18 mouse cellular contexts compared by ENCODE assay signal in genomic region chr1:64623558-64624435, GRCm38 (mm10). TPM values are rescaled to one million over a fixed set of nuclear protein-coding genes. Genes with fewer than 3 reads are reported as not detected.
DNase-seq lines count a peak whose midpoint lies in the region; ATAC-seq and TF ChIP-seq lines count a peak whose summit lies in the region.
"Had no signal": no experiment of that assay in that cellular context is flagged by ENCODE, and none has a peak within 500 bp of the region (broad histone marks: within the 10 kb centered on the region; RNA-seq: fewer than 3 reads in every experiment).

No protein-coding gene starts in this region.

- no peak overlapping the region for H3K4me3 ChIP-seq in kidney, postnatal 0 days (replicated peaks; ENCODE audit: low read depth, low read length)
- H3K4me3 ChIP-seq in limb, embryonic 14.5 days (replicated peaks; ENCODE audit: low read length), result no peak overlapping the region
- H3K4me3 ChIP-seq: erythroblast, embryonic 14.5 days; hindbrain, embryonic 15.5 days; limb, embryonic 15.5 days; midbrain, embryonic 13.5 days had no signal

- H3K27me3 ChIP-seq in kidney, postnatal 0 days (ENCODE audit: insufficient read depth, low read length), result no peaks in the 10 kb centered on the region
- no peaks in the 10 kb centered on the region for H3K27me3 ChIP-seq in Patski
- no peaks in the 10 kb centered on the region for H3K27me3 ChIP-seq in limb, embryonic 14.5 days (ENCODE audit: control insufficient read depth, insufficient read depth, low read length)
- H3K27me3 ChIP-seq: hindbrain, embryonic 15.5 days; limb, embryonic 15.5 days; midbrain, embryonic 13.5 days had no signal

- 0 out of 2 replicates have a peak, but pooled peaks cover 3% of the 10 kb centered on the region for H3K4me1 ChIP-seq in kidney, postnatal 0 days (replicated peaks; ENCODE audit: insufficient read depth, low read length)
- H3K4me1 ChIP-seq in limb, embryonic 14.5 days (ENCODE audit: control insufficient read depth, insufficient read depth, low read length), result 0 out of 2 replicates have a peak, but pooled peaks cover under 1% of the 10 kb centered on the region
- H3K4me1 ChIP-seq: hindbrain, embryonic 15.5 days; midbrain, embryonic 13.5 days had no signal

- TF ChIP-seq POLR2A in limb, embryonic 14.5 days (IDR thresholded peaks at IDR 0.05; ENCODE audit: borderline replicate concordance, extremely low read depth, insufficient read depth, insufficient read length), result no peak

- CTCF ChIA-PET in Patski (lab: Charles Lee), result no interaction called here

- no peak for TF ChIP-seq CTCF in kidney, postnatal 0 days (IDR thresholded peaks at IDR 0.05; ENCODE audit: low read depth)
- TF ChIP-seq CTCF in Patski (IDR thresholded peaks at IDR 0.05), result no peak

- H3K36me3 ChIP-seq in kidney, postnatal 0 days (ENCODE audit: insufficient read depth, low read length), result no peaks in the 10 kb centered on the region
- no peaks in the 10 kb centered on the region for H3K36me3 ChIP-seq in limb, embryonic 14.5 days (ENCODE audit: control insufficient read depth, insufficient read depth, low read length)
- H3K36me3 ChIP-seq: hindbrain, embryonic 15.5 days; limb, embryonic 15.5 days; midbrain, embryonic 13.5 days had no signal

- H3K9me3 ChIP-seq in kidney, postnatal 0 days (replicated peaks; ENCODE audit: low read length), result no peaks in the 10 kb centered on the region
- no peaks in the 10 kb centered on the region for H3K9me3 ChIP-seq in limb, embryonic 14.5 days (ENCODE audit: control insufficient read depth, low read length)
- H3K9me3 ChIP-seq: hindbrain, embryonic 15.5 days; limb, embryonic 15.5 days; midbrain, embryonic 13.5 days had no signal

- H3K9ac ChIP-seq in kidney, postnatal 0 days (ENCODE audit: low read depth, low read length), result no peak overlapping the region
- H3K9ac ChIP-seq in limb, embryonic 14.5 days (ENCODE audit: low read depth, low read length, severe bottlenecking), result no peak overlapping the region
- H3K9ac ChIP-seq: hindbrain, embryonic 15.5 days; limb, embryonic 15.5 days; midbrain, embryonic 13.5 days had no signal

- POLR2A ChIA-PET in Patski (lab: Charles Lee), result no interaction called here

- ATAC-seq in kidney, postnatal 0 days (replicated peaks; ENCODE audit: low FRiP score, low read depth), result no peak
- ATAC-seq in Patski, result peak; percentile 91
- peak; percentile 74 for ATAC-seq in limb, embryonic 14.5 days (ENCODE audit: low FRiP score, low read depth)
- ATAC-seq: forebrain, embryonic 16.5 days; midbrain, embryonic 13.5 days had no signal

- in situ Hi-C loops in Patski (cut with MboI; ENCODE audit: low pct_unique_long_range_greater_than_20kb), result loop anchor here (5.0 to 10.0 kb wide), 3 partner anchors 69 to 361 kb away; partner anchors contain the start of gene Ccnyl1

- no peak overlapping the region for H3K27ac ChIP-seq in kidney, postnatal 0 days
- no peak overlapping the region; the same call in 1 of the 2 replicates for H3K27ac ChIP-seq in limb, embryonic 14.5 days (replicated peaks; ENCODE audit: low read depth, low read length)
- H3K27ac ChIP-seq: hindbrain, embryonic 15.5 days; limb, embryonic 15.5 days; midbrain, embryonic 13.5 days had no signal

- 50% methylated on average over 12 of the region's 12 CpGs for WGBS in kidney, postnatal 0 days
- 40% methylated on average over 12 of the region's 12 CpGs for WGBS in limb, embryonic 14.5 days

- DNase-seq in kidney, postnatal 0 days (ENCODE audit: low spot score), result peak; percentile 40
- no peak for DNase-seq in kidney, adult 18-20 months
- peak; percentile 60 for DNase-seq in ES-CJ7 (ENCODE audit: low read depth, low spot score)
- peak; percentile 80 for DNase-seq in Patski (ENCODE audit: low read depth, low spot score)
- no peak for DNase-seq in limb, embryonic 14.5 days (ENCODE audit: low spot score)
- DNase-seq in kidney, postnatal 36 days, result no peak
- DNase-seq in ovary, adult 18-20 months (ENCODE audit: low spot score), result no peak
- DNase-seq: cerebellum, adult 8-10 months; gastrocnemius, postnatal 10 days; kidney, adult 2 months; lung, adult 18-20 months; lung, postnatal 4 days; thymus, adult 2 months had no signal

- H3K4me2 ChIP-seq in kidney, postnatal 0 days (ENCODE audit: low read length), result no peak overlapping the region
- H3K4me2 ChIP-seq in limb, embryonic 14.5 days (replicated peaks; ENCODE audit: low read depth, low read length, severe bottlenecking), result no peak overlapping the region
- H3K4me2 ChIP-seq: hindbrain, embryonic 15.5 days; limb, embryonic 15.5 days; midbrain, embryonic 13.5 days had no signal

RNA-seq across cellular contexts. Expression of gene Mettl21a, which starts 6.8 kb away (rescaled TPM):
- polyA plus RNA-seq in kidney, postnatal 0 days (2015; fragmentation: Nextera tagmentation; extraction: Ambion mirVana), result 16.3 and 17.7 TPM in 2 replicates
- 22.1 TPM for polyA plus RNA-seq in Patski (2021)
- 20.7 and 24.1 TPM in 2 replicates for polyA plus RNA-seq in limb, embryonic 14.5 days (2012; rRNA removed)
- 26.1 and 27.6 TPM in 2 replicates for polyA plus RNA-seq in limb, embryonic 14.5 days (2014; fragmentation: Nextera tagmentation; extraction: Ambion mirVana)

Comparison
In these comparisons a context has a peak if more than half of its experiments do, and no peak if none do; other contexts are left out.
1. DNase-seq: peak in kidney, postnatal 0 days (single experiment), ES-CJ7 (single experiment) and Patski (single experiment); none in kidney, adult 18-20 months (single experiment), limb, embryonic 14.5 days (single experiment), kidney, postnatal 36 days (0 of 2) and ovary, adult 18-20 months (single experiment).